Mouse (Mus musculus) intestine, embryonic 15.5 days (tissue): ENCODE results near the gene Phlpp1. TPM values are rescaled to one million over a fixed set of nuclear protein-coding genes. Genes with fewer than 3 reads are reported as not detected.

Experiments used
- ATAC-seq: fragments of 200-750 bp; cut with Nextera tagmentation; 2 replicates; pipeline ENCODE4 v1.8.0; 2017; ENCODE audit warnings: moderate TSS enrichment, moderate library complexity
- H3K27ac ChIP-seq: fragments of 300-500 bp; sonication (generic); 2 replicates; pipeline ENCODE4 v1.5.1; 2015; ENCODE audit warnings: mild to moderate bottlenecking, inconsistent platforms
- H3K27me3 ChIP-seq: fragments of 300-500 bp; sonication (generic); replicated peaks from 2 replicates; pipeline ENCODE4 v1.6.1; 2015; ENCODE audit warnings: inconsistent platforms
- H3K36me3 ChIP-seq: fragments of 300-500 bp; sonication (generic); 2 replicates; pipeline ENCODE4 v1.6.1; 2015; ENCODE audit warnings: inconsistent platforms
- H3K4me1 ChIP-seq: fragments of 300-500 bp; sonication (generic); replicated peaks from 2 replicates; pipeline ENCODE4 v1.6.1; 2015; ENCODE audit warnings: inconsistent platforms
- H3K4me2 ChIP-seq: fragments of 300-500 bp; sonication (generic); replicated peaks from 2 replicates; pipeline ENCODE4 v1.6.1; 2015; ENCODE audit warnings: mild to moderate bottlenecking, inconsistent platforms
- H3K4me3 ChIP-seq: fragments of 300-500 bp; sonication (generic); replicated peaks from 2 replicates; pipeline ENCODE4 v1.5.1; 2015; ENCODE audit warnings: inconsistent platforms
- H3K9ac ChIP-seq: fragments of 300-500 bp; sonication (generic); 2 replicates; pipeline ENCODE4 v1.6.1; 2015; ENCODE audit warnings: inconsistent platforms
- H3K9me3 ChIP-seq: fragments of 300-500 bp; sonication (generic); 2 replicates; pipeline ENCODE4 v1.6.1; 2016; ENCODE audit warnings: inconsistent platforms
- WGBS: fragments of 180-500 bp; shearing (Covaris S2); methylation state at CpG from one replicate; pipeline ENCODE4 v1.1.7; 2015; 5-methylcytosine and 5-hydroxymethylcytosine counted together
- polyA plus RNA-seq: library from polyadenylated mRNA; unstranded; fragments of >200 nt; fragmentation: Nextera tagmentation; extraction: Ambion mirVana; gene quantifications from 2 replicates; pipeline ENCODE4 v1.2.1, GENCODE M21; 2015

The Phlpp1 gene
- 3.2 and 4.0 TPM in 2 replicates for polyA plus RNA-seq

DNA sequence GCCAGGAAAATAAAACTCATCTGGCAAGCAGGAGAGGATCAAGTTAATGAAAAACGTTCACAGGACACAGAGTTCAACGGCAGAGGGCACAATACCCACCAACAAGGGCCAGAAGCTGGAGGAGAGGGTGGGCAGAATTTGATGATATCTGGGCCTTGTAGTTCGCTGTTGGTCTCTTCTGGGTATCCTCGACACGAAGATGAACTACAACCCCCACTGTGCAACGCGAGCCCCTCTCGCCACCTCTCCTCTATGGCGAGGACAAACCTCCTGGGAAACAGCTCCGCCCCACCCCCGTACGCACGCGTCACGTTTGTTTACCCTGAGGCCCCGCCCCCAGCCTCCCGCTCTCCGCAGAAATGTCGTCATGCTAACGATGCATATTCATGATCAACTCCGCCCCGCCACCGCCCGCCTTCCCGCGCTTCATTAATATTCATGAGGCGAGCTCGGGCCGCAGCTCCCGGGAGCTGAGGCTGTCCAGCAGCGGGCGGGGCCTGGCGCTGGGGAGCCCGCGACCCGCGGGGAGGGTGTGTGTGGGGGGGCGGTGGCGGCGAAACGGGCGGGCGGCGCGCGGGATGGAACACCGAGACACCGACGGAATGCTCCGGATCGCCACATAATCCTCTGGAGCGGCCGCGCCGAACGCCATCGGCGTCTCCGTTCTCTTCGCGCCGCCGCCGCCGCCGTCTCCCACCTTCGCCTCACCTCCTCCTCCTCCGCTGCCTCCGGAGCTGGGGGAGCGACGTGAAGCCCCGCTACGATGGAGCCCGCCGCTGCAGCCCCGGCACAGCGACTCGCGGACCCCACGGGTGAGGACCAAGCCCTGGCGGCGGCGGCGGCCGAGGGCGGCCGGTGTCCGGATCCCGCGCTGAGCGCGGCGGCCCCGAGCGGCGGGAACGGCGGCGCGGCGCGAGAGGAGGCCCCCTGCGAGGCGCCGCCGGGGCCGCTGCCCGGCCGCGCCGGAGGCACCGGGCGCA, at the start of gene Phlpp1:
Phlpp1 (plus strand) TSS at position 512 of the 980 bp plus-strand sequence.
- peaks cover 7% of the 10 kb centered on the region; the same call in 1 of the 2 replicates for H3K4me1 ChIP-seq
- H3K36me3 ChIP-seq: no peaks in the 10 kb centered on the region
- H3K27me3 ChIP-seq: no peaks in the 10 kb centered on the region
- H3K4me3 ChIP-seq: peak within 1 kb of the TSS; percentile 90
- WGBS: under 1% methylated on average over 86 of the region's 113 CpGs
- ATAC-seq: peak; percentile 98
- H3K4me2 ChIP-seq: peak within 1 kb of the TSS; percentile 65
- H3K9ac ChIP-seq: peak within 1 kb of the TSS; percentile 87
- no peaks in the 10 kb centered on the region for H3K9me3 ChIP-seq
- H3K27ac ChIP-seq: peak within 1 kb of the TSS; percentile 88

DNA sequence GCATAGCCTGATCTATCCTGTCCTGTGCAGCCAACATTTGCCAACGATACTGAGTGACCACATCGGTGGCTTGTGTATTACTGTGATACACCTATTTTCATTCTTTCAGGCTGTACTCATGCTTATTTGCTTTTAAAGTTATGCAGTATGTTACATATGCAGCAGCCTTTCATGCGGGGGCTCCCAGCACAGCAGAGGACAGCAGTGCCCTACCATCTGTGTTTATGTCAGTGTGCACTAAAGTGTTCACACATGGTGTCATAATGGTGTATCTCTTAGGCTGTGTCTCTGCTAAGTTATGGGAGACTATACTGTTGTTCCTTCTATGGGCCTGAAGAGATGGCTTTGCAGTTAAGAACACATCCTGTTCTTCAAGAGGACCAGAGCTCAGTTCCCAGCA, 45.0 kb upstream of the Phlpp1 start:
- Histone ChIP-seq H3K9me3 (no peaks in the 10 kb centered on the region), H3K27me3 (no peaks in the 10 kb centered on the region), H3K4me3 (no peak overlapping the region), H3K4me2 (no peak overlapping the region), H3K9ac (no peak overlapping the region), H3K27ac (no peak overlapping the region), H3K36me3 (no peaks in the 10 kb centered on the region), H3K4me1 (no peaks in the 10 kb centered on the region)
- no peak for ATAC-seq
- WGBS: 93% methylated on average over 3 of the region's 3 CpGs

DNA sequence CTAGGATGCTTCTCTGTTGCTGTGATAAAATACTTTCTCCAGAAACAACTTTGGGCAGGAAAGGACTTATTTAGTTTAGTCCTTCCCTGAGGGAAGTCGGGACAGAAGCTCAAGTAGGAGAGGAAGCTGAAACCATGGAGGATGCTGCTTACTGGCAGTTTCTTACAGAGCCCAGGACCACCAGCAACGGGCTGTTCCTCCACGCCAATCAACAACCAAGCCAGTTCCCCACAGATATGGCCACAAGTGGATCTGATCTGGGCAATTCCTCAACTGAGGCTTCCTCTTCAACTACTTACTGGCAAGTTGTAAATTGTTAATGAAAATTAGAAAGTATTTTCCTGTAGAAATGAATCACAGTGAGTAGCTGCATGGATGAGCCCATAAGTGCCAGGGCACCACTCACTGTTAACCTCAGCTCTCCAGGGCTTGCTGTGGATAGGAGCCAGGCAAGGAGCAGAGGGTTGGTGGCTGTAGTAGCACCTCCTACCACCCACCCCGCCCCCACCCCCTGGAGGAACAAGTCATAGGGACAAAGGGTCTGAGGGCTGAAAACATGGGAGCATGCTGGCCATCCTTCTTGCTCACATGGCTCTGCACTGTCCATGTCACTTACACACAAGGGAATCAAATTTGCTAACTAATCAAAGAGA, 39.7 kb upstream of the Phlpp1 start:
- ATAC-seq: no peak
- no peak overlapping the region for H3K4me3 ChIP-seq

GRCm38 (mm10) chr1:106132350-106132700, 39.2 kb upstream of the Phlpp1 start:
- Histone ChIP-seq H3K9ac (no peak overlapping the region), H3K27ac (no peak overlapping the region), H3K4me2 (no peak overlapping the region), H3K27me3 (no peaks in the 10 kb centered on the region), H3K36me3 (no peaks in the 10 kb centered on the region), H3K9me3 (no peaks in the 10 kb centered on the region), H3K4me1 (no peaks in the 10 kb centered on the region), H3K4me3 (no peak overlapping the region)
- 64% methylated on average over 4 of the region's 4 CpGs for WGBS
- no peak for ATAC-seq

More for the DNA sequence above, 39.7 kb upstream of the Phlpp1 start:
- no peak overlapping the region for H3K9ac ChIP-seq
- H3K9me3 ChIP-seq: no peaks in the 10 kb centered on the region
- H3K36me3 ChIP-seq: no peaks in the 10 kb centered on the region
- 63% methylated on average over 4 of the region's 4 CpGs for WGBS
- H3K4me1 ChIP-seq: no peaks in the 10 kb centered on the region
- no peak overlapping the region for H3K4me2 ChIP-seq
- H3K27me3 ChIP-seq: no peaks in the 10 kb centered on the region
- no peak overlapping the region for H3K27ac ChIP-seq

- H3K27ac ChIP-seq: no peak overlapping the region
- 93% methylated on average over 2 of the region's 2 CpGs for WGBS
- H3K9ac ChIP-seq: no peak overlapping the region
Observed at GRCm38 (mm10) chr1:106138691-106139090, 32.9 kb upstream of the Phlpp1 start.

DNA sequence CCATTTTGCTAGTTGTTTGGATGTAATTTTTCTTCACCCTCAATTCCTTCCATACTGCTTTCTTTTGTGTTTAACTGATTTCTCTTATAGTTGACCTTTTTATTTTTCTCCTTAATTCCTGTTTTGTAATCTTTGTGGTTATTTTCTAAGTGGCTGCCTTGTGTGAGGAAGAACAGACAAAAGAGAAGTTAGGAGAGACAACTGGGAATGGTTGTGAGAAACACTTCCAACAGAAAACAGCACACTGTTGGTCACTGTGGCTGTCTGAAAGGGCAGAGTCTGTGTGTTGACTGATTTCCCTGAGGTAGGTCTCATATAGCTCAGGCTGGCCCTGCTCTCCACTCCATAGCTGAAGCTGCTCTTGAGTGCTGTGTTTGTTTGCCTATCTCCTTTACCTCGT, 32.4 kb upstream of the Phlpp1 start:
- ATAC-seq: no peak
- WGBS: 57% methylated on average over 1 of the region's 1 CpGs
- H3K27me3 ChIP-seq: no peaks in the 10 kb centered on the region

More at GRCm38 (mm10) chr1:106138691-106139090, 32.9 kb upstream of the Phlpp1 start:
- Histone ChIP-seq H3K4me3 (no peak overlapping the region), H3K9me3 (no peaks in the 10 kb centered on the region), H3K36me3 (no peaks in the 10 kb centered on the region), H3K4me1 (no peaks in the 10 kb centered on the region), H3K4me2 (no peak overlapping the region), H3K27me3 (no peaks in the 10 kb centered on the region)
- ATAC-seq: no peak

DNA sequence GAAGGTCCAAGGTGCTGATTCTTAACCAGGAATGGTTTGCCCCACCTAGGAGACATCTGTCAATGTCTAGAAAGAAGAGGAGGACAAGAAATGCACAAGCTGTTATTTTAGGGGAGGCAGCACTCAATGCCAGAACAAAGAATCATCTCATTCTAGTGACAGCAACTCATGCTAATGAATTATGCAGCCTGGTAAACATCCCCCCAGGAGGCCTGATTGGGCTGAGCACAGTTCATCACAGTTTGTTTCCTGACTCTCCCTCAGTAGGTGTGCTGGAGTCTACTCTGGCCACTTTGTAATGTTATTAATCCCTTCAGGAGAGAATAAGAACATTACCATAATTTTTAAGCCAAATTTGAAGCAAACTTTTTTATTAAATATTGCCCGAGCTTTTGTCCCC, 29.5 kb upstream of the Phlpp1 start:
- Histone ChIP-seq H3K9me3 (no peaks in the 10 kb centered on the region), H3K4me3 (no peak overlapping the region), H3K4me1 (no peaks in the 10 kb centered on the region), H3K27me3 (no peaks in the 10 kb centered on the region), H3K36me3 (no peaks in the 10 kb centered on the region), H3K4me2 (no peak overlapping the region), H3K9ac (no peak overlapping the region), H3K27ac (no peak overlapping the region)
- WGBS: 87% methylated on average over 1 of the region's 1 CpGs
- ATAC-seq: no peak

More for the DNA sequence above, 32.4 kb upstream of the Phlpp1 start:
- Histone ChIP-seq H3K4me3 (no peak overlapping the region), H3K9ac (no peak overlapping the region), H3K9me3 (no peaks in the 10 kb centered on the region), H3K4me2 (no peak overlapping the region), H3K27ac (no peak overlapping the region), H3K36me3 (no peaks in the 10 kb centered on the region), H3K4me1 (no peaks in the 10 kb centered on the region)

GRCm38 (mm10) chr1:106144534-106144933, 27.0 kb upstream of the Phlpp1 start:
- H3K27me3 ChIP-seq: no peaks in the 10 kb centered on the region
- H3K4me2 ChIP-seq: no peak overlapping the region
- ATAC-seq: no peak
- WGBS: 90% methylated on average over 2 of the region's 2 CpGs
- no peaks in the 10 kb centered on the region for H3K4me1 ChIP-seq
- H3K9ac ChIP-seq: no peak overlapping the region
- no peaks in the 10 kb centered on the region for H3K9me3 ChIP-seq
- H3K4me3 ChIP-seq: no peak overlapping the region
- no peaks in the 10 kb centered on the region for H3K36me3 ChIP-seq
- no peak overlapping the region for H3K27ac ChIP-seq

DNA sequence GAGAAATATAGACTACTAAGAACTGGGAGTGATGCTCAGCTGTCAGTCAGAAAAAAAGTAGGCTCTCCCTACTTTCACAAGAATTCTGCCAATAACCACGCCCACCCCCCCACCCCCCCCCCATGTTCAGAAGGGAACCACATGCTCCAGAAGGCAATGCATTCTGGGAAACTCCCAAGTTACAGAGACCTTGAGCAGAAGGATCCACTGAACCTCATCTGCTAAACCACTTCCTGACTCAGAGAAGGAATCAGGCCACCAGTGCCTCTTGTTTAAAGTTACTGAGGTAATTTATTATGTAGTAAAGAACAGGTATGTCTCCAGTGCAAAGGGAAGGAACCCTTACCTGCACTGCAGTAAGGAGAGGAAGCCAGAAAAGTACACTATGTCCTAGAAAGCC, 26.5 kb upstream of the Phlpp1 start:
- H3K36me3 ChIP-seq: no peaks in the 10 kb centered on the region
- H3K9ac ChIP-seq: no peak overlapping the region
- H3K4me1 ChIP-seq: no peaks in the 10 kb centered on the region
- H3K27me3 ChIP-seq: no peaks in the 10 kb centered on the region
- H3K4me3 ChIP-seq: no peak overlapping the region
- no peak for ATAC-seq
- no peak overlapping the region for H3K27ac ChIP-seq
- no peaks in the 10 kb centered on the region for H3K9me3 ChIP-seq
- WGBS: 50% methylated on average over 1 of the region's 1 CpGs
- H3K4me2 ChIP-seq: no peak overlapping the region

- WGBS: 69% methylated on average over 4 of the region's 4 CpGs
- H3K9ac ChIP-seq: no peak overlapping the region
- no peaks in the 10 kb centered on the region for H3K4me1 ChIP-seq
- no peaks in the 10 kb centered on the region for H3K27me3 ChIP-seq
- no peak overlapping the region for H3K4me2 ChIP-seq
- H3K9me3 ChIP-seq: no peaks in the 10 kb centered on the region
- H3K4me3 ChIP-seq: no peak overlapping the region
- no peak for ATAC-seq
- no peak overlapping the region for H3K27ac ChIP-seq
- H3K36me3 ChIP-seq: no peaks in the 10 kb centered on the region
Observed at GRCm38 (mm10) chr1:106145565-106146190, 25.9 kb upstream of the Phlpp1 start.

GRCm38 (mm10) chr1:106148386-106149380, 22.9 kb upstream of the Phlpp1 start:
- no peaks in the 10 kb centered on the region for H3K36me3 ChIP-seq
- 70% methylated on average over 17 of the region's 17 CpGs for WGBS
- ATAC-seq: no peak
- no peaks in the 10 kb centered on the region for H3K27me3 ChIP-seq
- no peak overlapping the region for H3K27ac ChIP-seq
- no peak overlapping the region for H3K4me2 ChIP-seq
- H3K9me3 ChIP-seq: no peaks in the 10 kb centered on the region
- H3K9ac ChIP-seq: no peak overlapping the region
- no peaks in the 10 kb centered on the region for H3K4me1 ChIP-seq
- H3K4me3 ChIP-seq: no peak overlapping the region
